Mouse (Mus musculus) hindbrain, postnatal 0 days (tissue): ENCODE measurements around the gene Arid4a. TPM values are rescaled to one million over a fixed set of nuclear protein-coding genes. Genes with fewer than 3 reads are reported as not detected.

Source experiments
- ATAC-seq: fragments of 200-750 bp; cut with Nextera tagmentation; 2 replicates; pipeline ENCODE4 v1.8.0; 2017; ENCODE audit warnings: mild to moderate bottlenecking, moderate TSS enrichment, moderate library complexity
- DNase-seq: peaks from one replicate; pipeline ENCODE4 v3.0.0-alpha.2; 2015; ENCODE audit warnings: low spot score
- H3K27ac ChIP-seq: fragments of 300-500 bp; sonication (generic); 2 replicates; pipeline ENCODE4 v1.5.1; 2014; ENCODE audit warnings: mild to moderate bottlenecking
- H3K27me3 ChIP-seq: fragments of 300-500 bp; sonication (generic); 2 replicates; pipeline ENCODE4 v1.6.1; 2014; ENCODE audit warnings: low read length, mixed read lengths; ENCODE audit not compliant: insufficient read depth
- H3K36me3 ChIP-seq: fragments of 300-500 bp; sonication (generic); 2 replicates; pipeline ENCODE4 v1.6.1; 2014; ENCODE audit warnings: low read length, mixed read lengths; ENCODE audit not compliant: insufficient read depth
- H3K4me1 ChIP-seq: fragments of 300-500 bp; sonication (generic); 2 replicates; pipeline ENCODE4 v1.6.1; 2014; ENCODE audit warnings: antibody characterized with exemption, low read length, mixed read lengths; ENCODE audit not compliant: insufficient read depth
- H3K4me2 ChIP-seq: fragments of 300-500 bp; sonication (generic); 2 replicates; pipeline ENCODE4 v1.6.1; 2014; ENCODE audit warnings: low read depth, mild to moderate bottlenecking, low read length, moderate library complexity, mixed read lengths
- H3K4me3 ChIP-seq: fragments of 300-500 bp; sonication (generic); 2 replicates; pipeline ENCODE4 v1.5.1; 2014; ENCODE audit warnings: low read length
- H3K9ac ChIP-seq: fragments of 300-500 bp; sonication (generic); replicated peaks from 2 replicates; pipeline ENCODE4 v1.6.1; 2014; ENCODE audit warnings: mild to moderate bottlenecking, low read length, moderate library complexity, mixed read lengths
- H3K9me3 ChIP-seq: fragments of 300-500 bp; sonication (generic); 2 replicates; pipeline ENCODE4 v1.6.1; 2016; ENCODE audit warnings: low read length, mixed read lengths
- CTCF ChIP-seq: IDR thresholded peaks from 2 replicates; pipeline ENCODE4 v1.5.1; 2016; ENCODE audit warnings: antibody characterized with exemption, control low read depth, low read depth
- WGBS: fragments of 180-500 bp; shearing (Covaris S2); extraction: QIAGEN DNeasy Blood & Tissue Kit; methylation state at CpG from one replicate; pipeline ENCODE4 v1.1.7; 2014; 5-methylcytosine and 5-hydroxymethylcytosine counted together
- polyA plus RNA-seq: library from polyadenylated mRNA; unstranded; fragments of >200 nt; fragmentation: Nextera tagmentation; extraction: Ambion mirVana; gene quantifications from 2 replicates; pipeline ENCODE4 v1.2.1, GENCODE M21; 2015
- total RNA-seq: library from RNA; depleted of rRNA; stranded (reverse); fragments of >200 nt; gene quantifications from 2 replicates; pipeline ENCODE4 v1.2.3, GENCODE M21; 2014

Arid4a gene
- total and polyA plus RNA-seq, 2 experiments from 2014 or later, result 7.1 to 32.7 TPM

DNA sequence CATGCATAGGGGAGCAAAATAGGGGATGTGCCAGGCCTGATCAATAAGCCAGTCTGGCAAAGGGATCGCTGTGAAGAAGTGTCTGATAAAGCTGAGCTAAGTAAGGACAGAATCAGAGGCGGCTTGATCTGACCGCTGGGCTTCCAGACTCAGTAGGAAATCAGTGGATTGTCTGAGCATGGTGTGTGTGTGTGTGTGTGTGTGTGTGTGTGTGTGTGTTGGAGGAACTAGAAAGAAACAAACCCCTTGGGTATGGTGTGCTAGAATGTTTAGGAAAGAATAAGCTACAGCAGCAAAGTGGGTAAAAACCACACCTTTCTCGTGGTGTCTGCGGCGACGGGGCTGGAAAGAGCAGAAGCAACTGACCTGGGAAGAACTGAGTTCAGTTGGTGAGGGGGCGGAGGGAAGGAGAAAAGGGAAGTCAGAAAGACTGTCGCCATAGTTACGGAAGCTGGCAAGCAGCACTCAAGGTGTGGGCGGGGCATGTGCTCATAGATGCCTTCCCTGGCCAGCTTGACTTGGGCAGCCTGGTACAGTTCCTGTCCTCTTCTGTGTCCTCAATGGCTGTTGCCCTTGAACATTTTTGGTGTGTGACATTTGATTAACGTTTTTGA is 98.0 kb downstream of the Arid4a start:
- WGBS, result 22% methylated on average over 12 of the region's 12 CpGs
- Histone ChIP-seq H3K4me3 (no peak overlapping the region), H3K9ac (no peak overlapping the region), H3K4me2 (peak overlapping the region; percentile 38), H3K27me3 (no peaks in the 10 kb centered on the region), H3K27ac (no peak overlapping the region), H3K9me3 (no peaks in the 10 kb centered on the region), H3K4me1 (peaks cover 4% of the 10 kb centered on the region; the same call in 1 of the 2 replicates), H3K36me3 (no peaks in the 10 kb centered on the region)
- peak; percentile 87 for ATAC-seq
- peak; percentile 81 for DNase-seq
- TF ChIP-seq CTCF, result no peak

DNA sequence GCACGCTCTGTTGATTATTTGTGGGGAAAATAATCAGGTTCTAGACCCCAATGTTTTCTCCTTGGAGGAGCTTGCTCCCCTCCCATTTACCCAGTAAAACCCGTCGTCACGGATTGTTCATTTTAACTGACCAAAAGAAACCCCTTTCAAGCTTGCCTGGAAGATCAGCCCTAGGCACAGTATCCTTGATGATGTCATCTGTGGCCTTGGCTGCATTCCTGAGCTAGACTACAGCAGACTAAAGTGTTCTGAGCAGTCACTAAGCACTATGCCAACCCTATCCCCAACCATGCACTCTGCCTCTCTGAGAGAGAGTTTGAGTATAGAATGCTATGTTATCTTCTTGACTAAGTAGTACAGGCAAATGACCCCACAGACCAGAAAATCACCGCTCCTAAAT is 100.6 kb downstream of the Arid4a start:
- Histone ChIP-seq H3K27me3 (no peaks in the 10 kb centered on the region), H3K27ac (no peak overlapping the region), H3K9ac (no peak overlapping the region), H3K4me2 (no peak overlapping the region), H3K9me3 (no peaks in the 10 kb centered on the region), H3K36me3 (no peaks in the 10 kb centered on the region), H3K4me3 (no peak overlapping the region), H3K4me1 (peaks cover 4% of the 10 kb centered on the region; the same call in 1 of the 2 replicates)
- no peak for ATAC-seq
- TF ChIP-seq CTCF, result no peak
- DNase-seq, result no peak
- WGBS, result 77% methylated on average over 5 of the region's 5 CpGs

DNA sequence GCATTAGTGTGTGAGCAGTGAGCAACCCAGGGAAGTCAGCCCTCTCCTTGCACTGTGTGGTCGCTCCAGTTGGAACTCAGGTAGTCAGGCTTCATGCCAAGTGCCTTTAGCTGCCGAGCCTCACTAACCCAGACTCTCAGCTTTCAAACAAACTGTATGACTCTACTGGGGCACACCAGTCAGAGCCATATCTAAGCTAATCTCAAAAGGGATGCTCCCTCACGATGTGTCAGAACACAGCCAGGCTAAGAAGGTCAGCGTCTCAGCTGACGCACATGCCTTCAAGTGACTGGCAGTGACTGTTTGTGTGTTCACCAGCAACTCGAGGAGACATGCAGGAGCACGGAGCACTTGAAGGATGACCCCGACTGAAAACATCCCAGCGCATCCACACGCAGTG is 106.9 kb downstream of the Arid4a start:
- H3K9me3 ChIP-seq, result no peaks in the 10 kb centered on the region
- WGBS, result 85% methylated on average over 10 of the region's 10 CpGs
- 0 out of 2 replicates have a peak, but pooled peaks have one; percentile 12 for ATAC-seq

DNA sequence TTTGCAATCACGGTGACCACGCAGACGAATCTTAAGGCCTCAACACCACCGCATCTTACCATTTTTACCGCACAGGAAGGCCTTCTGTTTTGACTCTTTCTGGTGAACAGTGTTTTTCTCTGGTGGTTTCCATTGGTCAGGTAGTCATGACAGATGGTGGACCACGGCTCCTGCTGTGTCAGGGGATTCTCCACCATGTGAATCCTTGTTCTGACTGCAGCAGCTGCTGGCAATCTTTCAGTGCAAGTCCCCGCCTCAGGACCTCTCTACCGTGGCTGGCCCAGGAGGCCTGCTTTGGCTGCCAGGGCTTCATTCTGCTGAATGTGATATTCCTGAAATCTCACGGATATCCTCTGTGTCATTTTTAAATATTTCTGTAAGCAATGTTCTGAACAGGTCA is 107.5 kb downstream of the Arid4a start:
- WGBS, result 68% methylated on average over 9 of the region's 9 CpGs
- Histone ChIP-seq H3K9me3 (no peaks in the 10 kb centered on the region), H3K4me2 (no peak overlapping the region), H3K4me3 (no peak overlapping the region), H3K36me3 (peaks cover 12% of the 10 kb centered on the region; the same call in 1 of the 2 replicates), H3K27ac (no peak overlapping the region; the same call in 1 of the 2 replicates), H3K9ac (no peak overlapping the region), H3K27me3 (no peaks in the 10 kb centered on the region), H3K4me1 (no peaks in the 10 kb centered on the region)
- DNase-seq (peak; percentile 75), ATAC-seq (peak; percentile 79)
- no peak for TF ChIP-seq CTCF

More for the DNA sequence above, 106.9 kb downstream of the Arid4a start:
- TF ChIP-seq CTCF, result no peak
- DNase-seq, result no peak
- Histone ChIP-seq H3K27ac (peak overlapping the region; percentile 45; the same call in 1 of the 2 replicates), H3K36me3 (peaks cover 12% of the 10 kb centered on the region; the same call in 1 of the 2 replicates), H3K4me3 (no peak overlapping the region), H3K4me2 (no peak overlapping the region), H3K9ac (no peak overlapping the region), H3K27me3 (no peaks in the 10 kb centered on the region), H3K4me1 (no peaks in the 10 kb centered on the region)

DNA sequence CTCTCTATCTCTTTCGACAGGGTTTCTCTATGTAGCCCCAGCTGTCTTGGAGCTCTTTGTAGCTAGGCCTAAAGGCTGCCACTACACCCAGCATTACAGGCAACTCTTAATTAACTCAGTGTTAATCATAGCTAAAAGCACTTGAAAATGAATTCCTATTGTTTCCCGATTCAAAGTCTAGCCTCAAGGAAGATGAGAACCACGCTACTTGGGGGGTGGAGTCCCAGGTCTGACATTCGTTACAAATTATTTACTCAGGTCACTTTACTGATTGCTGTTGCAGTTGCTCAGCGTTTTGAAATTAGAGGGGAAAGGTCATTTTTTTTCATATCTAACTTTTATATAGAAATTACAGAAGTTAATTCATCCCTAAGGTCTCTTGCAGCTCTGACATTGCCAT is 119.8 kb downstream of the Arid4a start:
- WGBS, result 29% methylated on average over 5 of the region's 5 CpGs
- Histone ChIP-seq H3K4me1 (0 out of 2 replicates have a peak, but pooled peaks cover 7% of the 10 kb centered on the region), H3K4me3 (peak overlapping the region; percentile 98), H3K4me2 (peak overlapping the region; percentile 83), H3K27ac (no peak overlapping the region), H3K9ac (peak overlapping the region; percentile 88), H3K27me3 (no peaks in the 10 kb centered on the region), H3K36me3 (peaks cover 15% of the 10 kb centered on the region; the same call in 1 of the 2 replicates), H3K9me3 (no peaks in the 10 kb centered on the region)
- ATAC-seq, result no peak
- no peak for TF ChIP-seq CTCF
- no peak for DNase-seq

DNA sequence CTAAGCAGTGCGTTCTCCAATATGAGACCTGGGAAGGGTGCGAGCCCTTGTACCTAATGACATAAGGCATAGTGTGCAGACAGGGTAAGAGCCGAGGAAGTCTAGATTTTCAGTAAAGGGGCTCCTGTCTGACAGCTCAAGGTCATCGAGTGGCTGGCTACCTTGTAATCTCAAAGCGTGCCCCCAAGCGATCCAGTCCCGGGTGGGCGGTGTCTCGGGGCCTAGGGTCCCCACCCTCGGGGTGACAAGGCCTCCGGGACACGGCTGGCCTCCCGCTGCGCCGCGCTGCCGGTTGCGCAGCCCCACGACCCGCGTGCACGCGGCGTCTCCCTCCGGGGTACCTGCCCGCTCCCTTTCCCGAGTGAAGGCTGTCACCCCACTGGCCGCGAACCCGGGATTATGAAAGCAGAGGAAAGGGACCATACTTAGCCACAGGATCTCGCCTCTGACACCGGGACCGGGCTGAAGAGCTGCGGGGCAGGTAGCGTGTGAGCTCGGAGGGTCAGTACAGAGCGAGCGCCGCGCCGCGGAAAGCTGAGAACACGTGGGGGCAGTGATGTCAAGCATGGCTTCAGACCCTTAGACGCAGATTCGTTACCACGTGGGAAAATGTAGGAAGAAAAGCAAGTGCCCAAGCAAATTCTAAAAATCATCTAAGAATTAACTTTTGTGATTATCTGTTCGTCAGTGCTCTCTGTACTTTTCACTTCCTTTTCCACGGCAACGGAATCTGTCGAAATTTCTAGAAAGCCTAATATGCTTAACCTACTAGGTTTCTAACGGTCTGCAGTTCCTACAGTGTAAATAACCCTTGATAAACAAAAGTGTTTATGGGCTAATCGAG is 120.6 kb downstream of the Arid4a start, which contains the start of the genes Timm9 and 2700049A03Rik:
TSS of gene Timm9 (minus strand) at position 555 of the 844 bp plus-strand sequence.
TSS of gene 2700049A03Rik (plus strand) at position 719 of the 844 bp plus-strand sequence.
- Histone ChIP-seq H3K36me3 (peaks cover 14% of the 10 kb centered on the region; the same call in 1 of the 2 replicates), H3K27me3 (no peaks in the 10 kb centered on the region), H3K27ac (peak within 1 kb of the TSS; percentile 86), H3K4me3 (peak within 1 kb of the TSS; percentile 98), H3K9ac (peak within 1 kb of the TSS; percentile 88), H3K4me2 (peak within 1 kb of the TSS; percentile 83), H3K9me3 (no peaks in the 10 kb centered on the region), H3K4me1 (0 out of 2 replicates have a peak, but pooled peaks cover 7% of the 10 kb centered on the region)
- 1% methylated on average over 52 of the region's 52 CpGs for WGBS
- DNase-seq, result peak; percentile 88
- TF ChIP-seq CTCF, result no peak; the same call in 1 of the 2 replicates
- peak; percentile 89 for ATAC-seq
